Mouse (Mus musculus): Measurements from ENCODE around the gene Scarf1.

GRCm38 (mm10) chr11:75568962-75569361 lies 55.6 kb downstream of the Scarf1 start:
- TF ChIP-seq CTCF (IDR thresholded peaks at IDR 0.05; ENCODE audit: borderline replicate concordance, extremely low read depth, insufficient read depth, insufficient read length) = no peak
- no peak for TF ChIP-seq POLR2A (IDR thresholded peaks at IDR 0.05; ENCODE audit: borderline replicate concordance, extremely low read depth, insufficient read depth, insufficient read length, poor library complexity, severe bottlenecking)

Data from brain, embryonic 14.5 days (tissue).